Mouse (Mus musculus) ES-CJ7 (cell line): ENCODE data around the gene Plpp3.

Source experiments
- DNase-seq: peaks from one replicate; pipeline ENCODE4 v3.0.0; 2011; ENCODE audit warnings: low read depth, low spot score

Plpp3 gene

GRCm38 (mm10) chr4:105188801-105189200, 31.7 kb downstream of the Plpp3 start:
- DNase-seq: no peak

DNA sequence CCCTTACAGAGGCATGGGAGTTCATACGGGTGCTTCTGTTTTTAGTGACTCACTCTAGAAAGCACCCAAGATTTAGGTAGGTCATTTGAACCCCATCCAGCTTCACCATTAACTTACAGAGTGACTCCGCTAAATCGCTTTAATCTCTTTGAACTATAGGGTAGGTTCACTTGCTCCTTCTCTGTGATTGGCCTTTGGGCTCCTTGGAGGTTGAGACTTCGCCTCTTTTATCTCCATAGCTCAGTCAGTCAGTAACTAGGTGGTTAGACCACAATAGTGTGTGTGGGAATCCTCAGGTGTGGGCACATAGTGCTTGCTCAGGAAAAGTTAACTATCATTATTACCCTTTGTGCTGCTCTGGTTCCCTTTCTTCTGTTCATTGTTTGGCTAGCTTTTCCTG, 33.7 kb downstream of the Plpp3 start:
- DNase-seq: no peak

GRCm38 (mm10) chr4:105191550-105191949, 34.4 kb downstream of the Plpp3 start:
- no peak for DNase-seq

DNA sequence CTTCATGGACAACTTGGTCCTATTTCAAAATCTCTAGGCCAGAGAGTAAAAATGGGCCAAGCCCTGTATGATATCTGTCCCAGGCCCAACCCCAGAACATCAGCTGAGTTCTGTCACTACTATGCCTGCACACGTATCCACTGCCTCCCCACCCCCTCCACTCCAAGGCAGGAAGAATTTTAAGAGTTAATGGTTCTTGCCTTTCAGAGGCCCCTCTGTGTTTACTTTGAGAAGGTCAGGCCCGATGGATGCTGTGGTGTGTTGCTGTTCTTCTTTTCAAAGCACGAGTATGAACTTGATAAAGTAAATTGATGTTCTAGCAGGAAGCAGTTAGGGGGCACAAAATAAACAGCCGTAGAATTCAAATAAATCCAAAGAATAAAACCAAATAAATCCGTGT, 35.5 kb downstream of the Plpp3 start:
- DNase-seq: no peak

- peak; percentile 81 for DNase-seq
These were observed 38.1 kb downstream of the Plpp3 start for GRCm38 (mm10) chr4:105195256-105195655.

DNA sequence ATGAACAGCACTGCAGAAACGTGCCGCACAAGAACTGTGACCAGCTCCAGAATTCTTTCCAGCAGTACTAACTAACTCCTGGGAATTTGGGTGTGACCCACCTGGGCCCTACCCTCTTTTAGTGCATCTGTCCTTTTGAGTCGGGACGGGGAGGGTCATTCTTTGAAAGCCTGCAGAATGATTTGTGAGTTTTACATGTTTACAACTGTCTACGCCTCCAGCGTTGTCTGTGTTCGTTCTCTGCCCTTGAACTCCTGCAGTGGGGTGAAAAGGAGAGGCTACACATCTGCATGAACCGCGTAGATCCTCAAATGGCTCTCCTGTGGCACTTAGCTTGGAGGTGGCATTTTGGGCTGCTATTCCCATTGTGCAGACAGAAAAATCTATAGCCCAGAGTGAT, 39.0 kb downstream of the Plpp3 start:
- peak; percentile 92 for DNase-seq

DNA sequence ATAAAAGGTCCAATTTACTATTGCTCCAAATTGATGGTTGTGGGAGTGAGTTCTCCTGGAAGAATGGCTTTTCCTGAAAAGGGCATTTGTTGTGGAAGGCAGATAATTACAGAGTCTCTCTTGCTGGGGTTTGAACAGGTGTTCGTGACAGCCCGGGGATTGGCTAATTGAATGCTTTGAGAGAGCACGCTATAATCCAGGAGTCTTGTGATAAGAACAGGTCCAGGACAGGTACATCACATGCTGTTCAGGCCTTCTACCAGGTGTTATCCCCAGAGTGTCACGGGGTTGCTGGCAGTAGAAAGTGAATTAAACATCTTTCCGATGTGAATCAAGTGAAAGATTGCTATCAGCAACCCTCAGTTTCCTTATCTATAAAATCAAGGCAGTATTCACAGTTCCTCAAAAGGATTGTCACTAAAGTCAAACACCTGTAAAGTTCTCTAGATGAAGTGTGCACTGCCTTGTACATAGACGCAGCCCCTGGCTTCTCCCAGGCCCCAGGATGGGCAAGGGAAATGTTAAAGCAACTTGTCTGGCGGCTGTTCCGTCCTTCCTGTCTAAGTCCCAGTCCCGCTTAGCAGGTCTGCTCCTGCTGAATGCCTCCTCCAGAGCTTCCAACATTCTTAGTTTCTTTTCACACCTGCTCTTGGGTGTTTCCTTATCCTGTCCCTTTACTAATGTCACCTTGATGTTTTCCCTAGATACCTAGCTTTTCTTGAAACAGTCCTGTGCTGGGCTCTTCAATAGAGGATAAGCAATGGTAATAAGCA, 40.0 kb downstream of the Plpp3 start:
- peak; percentile 30 for DNase-seq

DNA sequence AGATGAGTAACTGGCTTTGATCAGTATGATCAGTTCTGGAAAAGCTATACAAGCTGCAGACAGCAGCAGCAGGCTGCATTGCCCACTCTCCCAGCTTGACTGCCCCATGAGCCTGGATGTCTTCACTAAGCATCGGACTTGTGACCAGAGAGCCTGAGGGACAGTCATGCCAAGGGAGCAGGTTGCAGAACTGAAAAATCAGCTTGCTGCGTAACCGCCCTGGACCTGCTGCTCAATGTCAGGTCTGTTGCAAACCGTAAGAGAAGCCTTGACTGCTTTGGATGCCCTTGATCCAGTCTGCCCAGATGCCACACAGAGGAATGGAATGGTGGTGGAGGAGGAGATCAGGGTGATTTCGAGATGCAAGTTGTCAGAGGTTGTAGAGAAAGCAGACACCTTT, 41.5 kb downstream of the Plpp3 start:
- DNase-seq: no peak

DNA sequence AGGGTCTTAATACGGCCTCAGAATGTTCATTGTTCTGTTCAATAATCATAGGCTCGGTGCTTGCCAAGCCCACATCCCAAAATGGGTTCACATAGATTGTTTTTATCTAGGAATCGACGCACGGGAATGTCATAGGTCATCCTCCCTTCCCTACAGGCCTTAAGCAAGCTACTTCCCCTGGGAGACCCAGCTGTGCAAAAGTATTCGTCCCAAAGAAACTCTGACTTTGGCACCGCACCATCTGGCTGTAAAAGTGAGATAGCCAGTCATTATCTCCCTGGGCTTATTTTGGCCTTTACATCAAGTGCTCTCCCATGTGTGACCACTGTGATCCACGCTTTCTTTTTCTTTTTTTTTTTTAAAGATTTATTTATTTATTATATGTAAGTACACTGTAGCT, 42.2 kb downstream of the Plpp3 start:
- DNase-seq: no peak

GRCm38 (mm10) chr4:105200624-105201524, 43.7 kb downstream of the Plpp3 start:
- no peak for DNase-seq

DNA sequence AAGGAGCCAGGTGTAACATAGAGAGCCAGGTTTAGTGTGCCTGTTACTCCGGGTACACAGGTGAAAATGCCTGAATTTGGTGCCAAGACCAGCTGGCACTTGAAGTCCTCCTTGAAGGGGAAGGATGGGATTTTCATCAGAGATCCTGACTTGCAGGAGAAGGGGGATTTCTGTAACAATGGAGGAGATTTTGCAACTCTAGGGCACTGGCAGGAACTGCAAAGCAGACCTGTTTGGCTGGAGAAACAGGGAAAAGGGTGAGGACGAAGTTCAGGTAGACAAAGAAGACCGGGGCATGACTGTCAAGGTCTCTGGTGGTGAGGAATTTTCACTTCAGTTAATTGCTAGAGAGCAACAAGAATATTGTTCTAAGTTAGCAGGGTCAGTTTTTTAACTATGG, 45.3 kb downstream of the Plpp3 start:
- DNase-seq: no peak

GRCm38 (mm10) chr4:105203303-105203761, 46.2 kb downstream of the Plpp3 start:
- DNase-seq: no peak

DNA sequence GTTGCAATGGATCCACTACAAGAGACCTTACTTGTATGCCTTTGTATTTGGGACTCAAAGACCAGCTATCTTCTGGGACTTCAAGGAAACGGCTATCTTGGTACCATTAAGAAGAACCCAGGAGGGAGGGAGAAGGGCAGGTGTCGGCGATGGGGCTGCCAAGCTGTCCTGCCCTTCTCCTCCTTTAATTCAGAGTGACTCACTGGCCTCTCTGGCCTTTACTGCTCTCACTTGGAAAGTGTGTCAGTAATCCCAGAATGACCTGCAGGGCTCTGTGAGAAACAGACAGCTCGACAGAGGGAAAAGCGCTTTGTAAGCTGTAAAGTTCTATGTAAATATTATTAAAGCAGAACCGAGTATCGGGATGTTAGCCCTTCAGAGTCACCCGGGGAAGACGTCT, 46.9 kb downstream of the Plpp3 start:
- no peak for DNase-seq

DNA sequence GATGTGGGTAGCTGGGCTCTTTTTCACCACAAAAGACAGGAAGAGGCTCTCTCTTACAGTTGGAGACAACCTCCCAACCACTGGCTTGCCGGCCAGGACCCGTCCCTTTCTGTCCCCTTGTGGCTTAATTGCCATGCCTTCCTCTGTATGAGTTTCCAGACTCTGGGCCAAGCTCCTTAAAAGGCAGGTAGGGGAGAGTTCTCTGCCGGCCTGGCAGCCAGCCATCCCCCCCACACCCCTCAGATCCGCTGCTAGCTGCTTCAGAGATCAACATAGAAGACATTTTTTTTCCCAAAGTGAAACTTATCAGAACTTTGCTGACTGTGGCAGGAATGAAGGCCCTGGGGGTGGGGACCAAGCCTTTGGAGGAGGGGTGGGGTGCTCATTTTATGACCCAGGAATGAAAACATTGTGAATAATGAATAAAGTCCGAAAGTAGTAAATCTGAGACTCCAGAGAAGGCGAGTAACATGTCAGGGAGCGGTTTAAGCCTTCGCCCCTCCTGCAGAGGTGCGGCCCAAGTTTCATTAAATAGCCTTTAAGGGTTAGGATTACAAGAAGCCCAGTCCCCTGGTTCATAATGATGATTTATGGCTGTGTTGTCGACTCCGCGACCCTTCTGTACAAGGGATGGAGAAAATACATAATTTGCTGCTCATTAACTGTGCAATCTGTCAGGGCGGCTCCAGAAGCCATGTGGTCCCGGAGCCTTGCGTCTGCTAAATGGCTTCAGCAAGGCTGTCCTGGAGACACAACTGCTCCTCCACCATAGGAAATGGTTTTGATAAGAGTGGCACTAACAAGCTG, 48.1 kb downstream of the Plpp3 start:
- DNase-seq: no peak

DNA sequence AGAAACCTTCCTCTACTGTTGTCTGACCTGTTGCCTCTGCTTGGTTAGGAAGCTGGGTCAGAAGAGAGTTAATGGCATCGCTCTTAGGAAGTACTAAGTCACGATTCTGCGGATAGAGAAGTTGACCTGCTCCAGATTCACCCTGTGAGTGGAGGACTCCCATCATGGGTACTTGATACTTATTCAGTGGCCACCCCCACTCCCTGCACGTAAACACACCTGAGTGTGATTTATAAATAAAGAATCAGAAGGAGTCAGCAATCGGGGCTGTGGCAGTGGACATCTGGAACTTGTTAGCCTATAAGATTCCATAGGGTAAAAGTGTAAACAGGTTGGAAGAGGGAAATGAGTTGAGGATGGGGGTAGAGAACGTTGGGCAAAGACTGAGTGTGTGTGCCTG, 49.0 kb downstream of the Plpp3 start:
- DNase-seq: no peak

GRCm38 (mm10) chr4:105206995-105207394, 49.8 kb downstream of the Plpp3 start:
- DNase-seq: no peak

DNA sequence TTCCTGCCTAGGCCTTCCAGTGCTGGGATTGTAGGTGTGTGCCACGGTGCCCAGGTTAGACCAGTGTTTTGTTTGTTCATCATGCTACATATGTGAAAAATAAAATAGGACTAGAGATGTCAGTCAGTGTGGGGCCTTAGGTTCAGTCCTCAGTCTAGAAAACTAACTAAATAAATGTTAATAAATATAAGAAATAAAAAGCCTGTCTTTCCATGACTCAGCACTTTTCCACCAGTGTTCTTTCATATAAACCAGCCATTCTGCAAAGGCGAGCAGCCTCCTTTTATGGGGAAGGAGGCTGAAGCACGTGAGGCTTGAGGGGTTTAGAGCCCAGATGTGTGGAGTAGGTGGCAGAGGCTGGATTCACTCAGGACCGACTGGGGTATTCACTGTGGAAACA, 50.5 kb downstream of the Plpp3 start:
- DNase-seq: no peak

DNA sequence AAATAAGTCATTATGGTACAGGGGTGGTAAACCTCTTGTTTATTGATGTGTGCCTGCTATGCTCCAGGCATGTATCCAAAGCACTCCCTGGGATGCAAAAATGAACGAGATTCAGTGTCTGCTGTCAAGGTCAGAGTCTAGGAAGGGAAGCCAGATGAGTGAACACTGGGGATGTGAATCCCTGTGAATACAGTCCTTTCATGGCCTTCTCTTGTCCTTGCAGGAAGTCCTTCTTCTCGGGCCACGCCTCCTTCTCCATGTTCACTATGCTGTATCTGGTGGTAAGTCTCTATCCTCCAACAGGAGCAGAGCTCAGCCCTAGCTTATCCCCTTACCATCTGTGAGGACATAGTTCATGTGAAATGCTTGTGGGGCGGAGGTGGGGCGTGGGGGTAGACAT, 51.8 kb downstream of the Plpp3 start:
- DNase-seq: no peak

GRCm38 (mm10) chr4:105213314-105213713, 56.2 kb downstream of the Plpp3 start:
- no peak for DNase-seq

DNA sequence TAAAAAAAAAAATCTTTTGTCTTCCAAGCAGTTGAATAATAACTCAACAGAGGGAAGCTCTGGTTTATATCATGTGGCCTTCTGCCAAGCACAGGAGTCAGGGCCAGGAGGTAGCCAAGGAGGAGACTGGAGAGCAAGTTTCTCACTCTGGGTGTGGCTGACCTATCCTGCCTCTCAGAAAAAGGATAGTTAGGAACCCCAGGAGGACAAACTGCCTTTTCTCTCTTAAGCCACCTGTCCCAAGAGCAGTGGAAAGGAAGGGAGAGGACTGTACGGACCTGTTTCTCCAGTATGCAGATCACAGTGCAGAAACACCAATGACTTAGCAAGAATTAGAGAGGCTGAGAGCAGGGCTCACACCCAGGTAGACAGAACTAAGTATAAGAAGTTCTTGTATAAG, 57.3 kb downstream of the Plpp3 start:
- DNase-seq: no peak

DNA sequence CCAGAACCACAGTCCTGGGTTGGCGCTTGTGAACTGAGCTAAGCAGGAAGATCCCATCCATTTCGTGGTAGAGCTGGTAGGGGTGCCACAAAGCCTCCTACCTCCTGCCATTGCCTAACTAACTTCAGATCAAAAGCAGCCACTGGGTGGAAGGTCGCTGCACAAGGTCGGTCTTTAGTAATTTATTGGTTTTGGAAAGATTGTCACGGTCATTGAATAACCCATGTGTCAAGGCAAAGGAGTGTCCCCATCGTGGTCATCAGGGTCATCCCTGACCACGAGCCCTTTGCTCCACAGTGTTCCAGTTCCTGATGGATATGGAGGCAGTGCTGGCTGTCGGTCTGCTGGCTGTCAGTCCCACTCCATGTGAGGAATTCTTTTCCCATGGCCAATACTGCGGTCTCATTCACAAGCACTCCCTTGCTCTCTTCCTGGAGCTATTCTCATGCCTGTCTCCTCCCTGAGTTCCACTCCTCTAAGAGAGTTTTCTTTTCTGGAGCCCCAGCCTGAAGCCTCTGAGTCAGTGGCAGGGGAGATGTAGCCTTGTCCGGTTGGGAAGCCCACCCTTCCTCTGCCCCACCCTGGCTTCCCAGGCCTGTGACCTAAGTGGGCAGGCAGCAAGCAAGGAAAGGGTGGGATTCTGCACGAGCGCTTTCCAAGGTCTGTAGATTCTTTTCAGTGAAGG, 58.7 kb downstream of the Plpp3 start:
- DNase-seq: no peak
